29 mouse cellular contexts compared by ENCODE assay signal in the genomic region with DNA sequence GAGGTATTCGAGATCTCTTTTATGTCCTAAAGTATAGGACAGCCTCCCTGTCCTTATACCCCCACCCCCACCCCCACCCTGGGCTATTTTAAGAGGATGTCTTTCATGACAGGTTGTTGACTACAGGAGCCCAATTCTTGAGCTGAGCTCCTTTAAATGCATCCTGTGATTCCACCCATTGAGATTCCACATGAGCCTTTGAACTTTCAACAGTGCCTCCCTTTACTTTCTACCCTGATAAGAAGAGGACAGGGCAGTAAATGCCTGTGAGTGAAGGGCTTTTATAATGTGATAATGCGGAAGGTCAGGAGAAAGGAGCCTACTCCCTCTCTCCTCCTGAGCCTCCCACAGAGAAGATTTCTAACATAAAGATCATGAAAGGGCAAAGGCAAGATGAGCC.
A peak's percentile ranks its signal among the peaks of the same experiment; 100 is the strongest.
DNase-seq lines count a peak whose midpoint lies in the region; ATAC-seq and TF ChIP-seq lines count a peak whose summit lies in the region.
"Had no signal": no experiment of that assay in that cellular context is flagged by ENCODE, and none has a peak within 500 bp of the region (broad histone marks: within the 10 kb centered on the region; RNA-seq: fewer than 3 reads in every experiment).

No protein-coding gene starts in this region.

- no peaks in the 10 kb centered on the region for H3K36me3 ChIP-seq in forebrain, embryonic 14.5 days (ENCODE audit: control insufficient read depth, insufficient read depth, low read length)
- H3K36me3 ChIP-seq in forebrain, embryonic 12.5 days (replicated peaks): no peaks in the 10 kb centered on the region
- H3K36me3 ChIP-seq in intestine, embryonic 14.5 days (ENCODE audit: control insufficient read depth, insufficient read depth, low read length): no peaks in the 10 kb centered on the region
- no peaks in the 10 kb centered on the region for H3K36me3 ChIP-seq in intestine, postnatal 0 days (ENCODE audit: control insufficient read depth, insufficient read depth)
- no peaks in the 10 kb centered on the region for H3K36me3 ChIP-seq in midbrain, embryonic 16.5 days (ENCODE audit: control insufficient read depth, insufficient read depth, low read length)
- H3K36me3 ChIP-seq: embryonic facial prominence, embryonic 13.5 days; G1E; liver, embryonic 13.5 days had no signal

- H3K9me3 ChIP-seq in forebrain, embryonic 14.5 days (replicated peaks; ENCODE audit: control insufficient read depth, low read length): no peaks in the 10 kb centered on the region
- no peaks in the 10 kb centered on the region for H3K9me3 ChIP-seq in forebrain, embryonic 12.5 days
- no peaks in the 10 kb centered on the region for H3K9me3 ChIP-seq in intestine, embryonic 14.5 days (ENCODE audit: control insufficient read depth, low read length)
- no peaks in the 10 kb centered on the region for H3K9me3 ChIP-seq in intestine, postnatal 0 days (ENCODE audit: control insufficient read depth)
- no peaks in the 10 kb centered on the region for H3K9me3 ChIP-seq in midbrain, embryonic 16.5 days (replicated peaks; ENCODE audit: control insufficient read depth, low read length, poor library complexity, severe bottlenecking)
- H3K9me3 ChIP-seq: embryonic facial prominence, embryonic 13.5 days had no signal

- no peak overlapping the region for H3K27ac ChIP-seq in forebrain, embryonic 14.5 days (ENCODE audit: low read depth, low read length)
- H3K27ac ChIP-seq in forebrain, embryonic 12.5 days: no peak overlapping the region
- H3K27ac ChIP-seq in intestine, embryonic 14.5 days (ENCODE audit: low read depth): no peak overlapping the region
- no peak overlapping the region for H3K27ac ChIP-seq in intestine, postnatal 0 days (ENCODE audit: low read depth, low read length)
- H3K27ac ChIP-seq in midbrain, embryonic 16.5 days (ENCODE audit: low read length): no peak overlapping the region
- H3K27ac ChIP-seq: embryonic facial prominence, embryonic 13.5 days; hindbrain, postnatal 0 days; left cerebral cortex, adult 2 months; liver, embryonic 13.5 days; stomach, postnatal 0 days had no signal

- DNase-seq in forebrain, embryonic 14.5 days (ENCODE audit: low spot score): peak; percentile 39
- DNase-seq in intestine, embryonic 14.5 days (ENCODE audit: low spot score): no peak
- DNase-seq in R1 (ENCODE audit: low read depth, low spot score): peak; percentile 6
- DNase-seq in frontal cortex, adult 2 months (ENCODE audit: extremely low spot score in 1 of 2, low spot score in 1 of 2): no peak
- DNase-seq: adrenal gland, adult 8-10 months; cerebellum, adult 18-20 months; cerebellum, postnatal 36 days; gastrocnemius, postnatal 36 days; heart, postnatal 36 days; kidney, adult 2 months; kidney, postnatal 10 days; liver, embryonic 13.5 days; lung, adult 2 months; lung, postnatal 14 days; right cerebral cortex, postnatal 14 days; thymus, adult 2 months; thymus, postnatal 4 days had no signal

- H3K4me3 ChIP-seq in forebrain, embryonic 14.5 days (ENCODE audit: low read depth, low read length): no peak overlapping the region
- no peak overlapping the region for H3K4me3 ChIP-seq in forebrain, embryonic 12.5 days (replicated peaks)
- no peak overlapping the region for H3K4me3 ChIP-seq in intestine, embryonic 14.5 days (ENCODE audit: low read depth, low read length)
- no peak overlapping the region for H3K4me3 ChIP-seq in intestine, postnatal 0 days (ENCODE audit: low read depth, low read length)
- no peak overlapping the region for H3K4me3 ChIP-seq in midbrain, embryonic 16.5 days (ENCODE audit: low read depth, low read length)
- H3K4me3 ChIP-seq: embryonic facial prominence, embryonic 13.5 days; erythroblast, embryonic 14.5 days; left cerebral cortex, adult 2 months; liver, embryonic 13.5 days had no signal

- H3K9ac ChIP-seq in forebrain, embryonic 14.5 days (ENCODE audit: low read length): no peak overlapping the region
- no peak overlapping the region for H3K9ac ChIP-seq in forebrain, embryonic 12.5 days
- H3K9ac ChIP-seq in intestine, embryonic 14.5 days (ENCODE audit: low read length): no peak overlapping the region
- no peak overlapping the region for H3K9ac ChIP-seq in intestine, postnatal 0 days (ENCODE audit: low read depth, low read length)
- no peak overlapping the region for H3K9ac ChIP-seq in midbrain, embryonic 16.5 days (ENCODE audit: low read depth, low read length)
- H3K9ac ChIP-seq: embryonic facial prominence, embryonic 13.5 days; liver, embryonic 13.5 days had no signal

- H3K27me3 ChIP-seq in forebrain, embryonic 14.5 days (replicated peaks; ENCODE audit: control insufficient read depth, insufficient read depth, low read length): no peaks in the 10 kb centered on the region
- H3K27me3 ChIP-seq in forebrain, embryonic 12.5 days: no peaks in the 10 kb centered on the region
- no peaks in the 10 kb centered on the region for H3K27me3 ChIP-seq in intestine, embryonic 14.5 days (replicated peaks; ENCODE audit: control insufficient read depth, insufficient read depth, low read length)
- H3K27me3 ChIP-seq in intestine, postnatal 0 days (replicated peaks; ENCODE audit: control insufficient read depth, insufficient read depth, low read length): no peaks in the 10 kb centered on the region
- H3K27me3 ChIP-seq in midbrain, embryonic 16.5 days (ENCODE audit: control insufficient read depth, insufficient read depth, low read depth, low read length): no peaks in the 10 kb centered on the region
- H3K27me3 ChIP-seq: embryonic facial prominence, embryonic 13.5 days; liver, embryonic 13.5 days had no signal

- H3K4me2 ChIP-seq in forebrain, embryonic 14.5 days (ENCODE audit: low read length): no peak overlapping the region
- no peak overlapping the region for H3K4me2 ChIP-seq in forebrain, embryonic 12.5 days
- no peak overlapping the region for H3K4me2 ChIP-seq in intestine, embryonic 14.5 days (ENCODE audit: low read length)
- no peak overlapping the region for H3K4me2 ChIP-seq in intestine, postnatal 0 days (replicated peaks; ENCODE audit: low read depth)
- no peak overlapping the region for H3K4me2 ChIP-seq in midbrain, embryonic 16.5 days (ENCODE audit: low read length)
- H3K4me2 ChIP-seq: embryonic facial prominence, embryonic 13.5 days; liver, embryonic 13.5 days had no signal

- 32% methylated on average over 2 of the region's 2 CpGs for WGBS in forebrain, embryonic 14.5 days
- 26% methylated on average over 2 of the region's 2 CpGs for WGBS in forebrain, embryonic 12.5 days
- 32% methylated on average over 2 of the region's 2 CpGs for WGBS in intestine, embryonic 14.5 days
- 38% methylated on average over 2 of the region's 2 CpGs for WGBS in intestine, postnatal 0 days
- WGBS in midbrain, embryonic 16.5 days: 16% methylated on average over 2 of the region's 2 CpGs

- peak; percentile 52 for ATAC-seq in forebrain, embryonic 14.5 days
- no peak for ATAC-seq in forebrain, embryonic 12.5 days (ENCODE audit: low FRiP score)
- ATAC-seq in intestine, embryonic 14.5 days (replicated peaks; ENCODE audit: low FRiP score, low TSS enrichment, low read depth): 0 out of 2 replicates have a peak, but pooled peaks have one; percentile 36
- no peak for ATAC-seq in intestine, postnatal 0 days
- ATAC-seq in midbrain, embryonic 16.5 days: peak; percentile 60; the same call in 1 of the 2 replicates
- ATAC-seq: activated CD4-positive, CD25-positive, alpha-beta regulatory T cell, adult 4 months; CD4-positive, CD25-positive, alpha-beta regulatory T cell, adult 4 months; hindbrain, postnatal 0 days; Patski had no signal

- TF ChIP-seq CTCF in intestine, postnatal 0 days (IDR thresholded peaks at IDR 0.05; ENCODE audit: low read depth): no peak

- no peaks in the 10 kb centered on the region for H3K4me1 ChIP-seq in forebrain, embryonic 14.5 days (ENCODE audit: control insufficient read depth, insufficient read depth, low read length)
- H3K4me1 ChIP-seq in forebrain, embryonic 12.5 days: no peaks in the 10 kb centered on the region
- no peaks in the 10 kb centered on the region for H3K4me1 ChIP-seq in intestine, embryonic 14.5 days (replicated peaks; ENCODE audit: control insufficient read depth, insufficient read depth, low read length)
- H3K4me1 ChIP-seq in intestine, postnatal 0 days (replicated peaks; ENCODE audit: control insufficient read depth, insufficient read depth, low read length): no peaks in the 10 kb centered on the region
- H3K4me1 ChIP-seq in midbrain, embryonic 16.5 days (ENCODE audit: control insufficient read depth, insufficient read depth, low read length): no peaks in the 10 kb centered on the region
- H3K4me1 ChIP-seq: embryonic facial prominence, embryonic 13.5 days; liver, embryonic 13.5 days had no signal

Comparison
In these comparisons a context has a peak if more than half of its experiments do, and no peak if none do; other contexts are left out.
1. ATAC-seq: peak in forebrain, embryonic 14.5 days (single experiment), intestine, embryonic 14.5 days (single experiment) and midbrain, embryonic 16.5 days (single experiment); none in forebrain, embryonic 12.5 days (single experiment) and intestine, postnatal 0 days (single experiment).
2. DNase-seq: peak in forebrain, embryonic 14.5 days (single experiment) and R1 (single experiment); none in intestine, embryonic 14.5 days (single experiment) and frontal cortex, adult 2 months (0 of 2).